Mouse (Mus musculus): ENCODE measurements around the gene Endog.

The Endog gene

DNA sequence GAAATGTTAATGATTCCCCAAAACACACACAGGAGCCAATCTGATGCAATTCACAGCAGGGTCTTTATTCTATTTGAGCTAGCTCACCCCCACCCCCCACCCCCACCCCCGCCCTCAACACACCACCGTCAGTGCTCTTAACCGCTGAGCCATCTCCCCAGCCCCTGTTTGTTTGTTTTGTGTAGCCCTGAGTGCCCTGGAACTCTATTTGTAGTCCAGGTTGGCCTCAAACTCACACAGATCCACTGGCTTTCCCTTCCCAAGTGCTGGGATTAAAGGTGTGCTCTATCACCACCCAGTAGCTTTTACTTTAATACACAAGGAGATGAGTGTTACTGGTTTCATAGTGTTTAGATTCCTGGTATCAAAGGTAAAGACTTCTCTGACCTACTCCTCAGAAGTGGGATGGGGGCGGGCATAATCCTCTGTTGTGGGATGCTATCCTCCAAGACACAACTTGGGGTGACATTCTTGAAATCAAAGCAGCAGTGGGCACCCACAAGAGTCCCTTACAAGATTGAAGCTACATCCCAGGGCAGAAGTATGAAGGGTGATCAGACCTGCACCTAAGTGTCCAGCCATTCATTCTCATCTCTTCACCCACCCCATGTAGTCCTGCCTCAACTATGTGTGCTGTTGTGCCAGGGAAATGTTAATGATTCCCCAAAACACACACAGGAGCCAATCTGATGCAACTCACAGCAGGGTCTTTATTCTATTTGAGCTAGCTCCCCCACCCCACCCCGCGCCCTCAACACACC lies 40.3 kb downstream of the Endog start:
- no peak for DNase-seq (ENCODE audit: low spot score)

DNA sequence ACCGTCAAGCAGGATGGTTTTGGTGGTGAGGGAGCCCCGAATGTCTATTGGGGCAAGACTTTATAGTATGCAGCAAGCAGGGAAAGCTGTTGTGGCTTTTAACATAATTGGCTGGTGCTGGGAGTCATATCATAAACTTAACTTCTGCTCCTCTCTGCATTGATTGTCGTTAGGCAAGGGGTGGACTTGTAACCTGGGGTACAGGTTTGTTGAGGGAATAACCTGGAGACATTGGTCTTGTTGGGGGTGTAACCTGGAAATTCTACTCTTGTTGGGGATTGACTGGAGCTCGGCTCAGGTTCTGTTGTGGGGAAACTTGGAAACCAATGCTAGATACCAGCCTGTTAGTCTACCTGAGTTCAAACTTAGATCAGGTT lies 40.9 kb downstream of the Endog start:
- no peak for DNase-seq (ENCODE audit: low spot score)

DNA sequence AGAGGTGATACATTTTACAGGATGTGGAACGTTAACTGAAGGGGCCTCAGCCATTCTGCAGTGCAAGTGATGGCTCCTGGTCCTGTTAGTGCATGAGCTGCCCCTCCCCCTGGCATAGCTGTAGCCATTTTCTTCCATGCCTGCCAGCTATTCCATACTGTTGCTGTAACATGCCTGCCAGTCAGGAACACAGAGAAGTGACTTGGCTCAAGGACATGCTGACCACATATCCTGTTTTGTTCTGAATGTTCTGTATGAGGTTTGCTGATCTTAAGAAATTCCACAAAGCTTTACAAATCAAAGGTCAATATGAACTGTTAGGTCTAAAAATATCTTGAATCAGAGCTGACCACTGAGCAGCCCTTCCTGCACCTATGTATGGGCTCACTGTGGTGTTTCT lies 41.7 kb downstream of the Endog start:
- no peak for DNase-seq (ENCODE audit: low spot score)

DNA sequence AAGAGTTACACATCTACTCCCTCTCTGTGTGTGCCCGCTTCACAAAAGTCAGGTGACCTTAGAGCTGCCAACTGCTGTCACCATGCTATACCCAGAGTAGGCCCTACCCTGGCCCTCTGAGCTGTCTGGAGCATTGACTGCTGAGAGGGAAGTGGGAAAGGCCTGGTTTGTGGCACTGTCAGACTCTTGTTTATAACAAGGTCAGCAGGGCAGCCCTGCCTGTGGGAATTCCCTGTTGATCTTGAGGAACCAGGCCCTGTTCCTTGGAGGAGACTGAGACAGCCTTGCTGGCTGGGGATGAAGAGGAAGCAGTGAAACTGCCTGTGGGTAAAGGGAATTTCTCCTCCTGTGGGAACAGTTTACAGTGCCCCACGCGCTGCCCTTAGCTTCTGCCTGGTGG lies 43.5 kb downstream of the Endog start:
- no peak for DNase-seq (ENCODE audit: low spot score)

DNA sequence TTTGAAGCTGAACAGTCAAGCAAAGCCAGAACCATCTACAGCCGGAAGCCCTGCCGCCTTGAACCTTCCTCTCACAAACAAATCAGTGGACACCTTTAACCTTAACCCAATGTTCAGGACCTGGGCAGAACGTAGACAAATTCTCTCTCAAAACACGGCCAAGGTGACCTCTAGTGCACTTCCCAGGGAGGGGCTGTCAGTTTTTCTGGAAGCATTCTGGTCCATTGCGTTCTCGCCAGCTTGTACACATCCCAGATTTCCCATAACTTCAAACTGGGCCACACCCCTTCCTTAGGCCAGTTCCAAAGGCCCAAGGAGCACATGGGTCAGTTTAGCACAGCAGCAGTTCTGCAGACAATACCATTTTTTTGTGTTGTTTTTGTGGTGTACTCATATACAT lies 44.2 kb downstream of the Endog start:
- DNase-seq (ENCODE audit: low spot score): no peak

DNA sequence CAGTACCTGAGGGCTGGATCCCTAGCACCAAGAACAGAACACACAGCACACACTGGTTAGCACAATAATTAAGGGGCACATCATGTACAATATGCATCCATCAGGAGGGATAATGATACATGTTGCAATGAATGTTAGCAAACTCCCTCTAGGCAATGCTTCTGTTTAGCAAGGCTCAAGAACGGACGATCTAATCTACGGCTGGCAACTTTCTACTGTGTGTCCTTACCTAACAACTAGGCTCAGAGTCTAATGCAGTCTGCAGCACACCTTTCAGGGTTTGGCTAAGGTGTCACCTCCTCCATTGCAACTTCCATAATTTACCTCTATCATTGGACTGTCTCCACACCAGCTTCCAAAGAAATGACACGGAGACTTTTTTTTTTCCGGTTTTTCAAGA lies 45.0 kb downstream of the Endog start:
- no peak for DNase-seq (ENCODE audit: low spot score)

Data from urinary bladder, postnatal 10 days (tissue).